Mouse (Mus musculus): Measurements from ENCODE around the gene Tceal3.
"Not testable (repeated sequence)": the region's sequence is repeated elsewhere in the genome, so short reads cannot be mapped to it uniquely, and the experiment has no call there.

The Tceal3 gene

DNA sequence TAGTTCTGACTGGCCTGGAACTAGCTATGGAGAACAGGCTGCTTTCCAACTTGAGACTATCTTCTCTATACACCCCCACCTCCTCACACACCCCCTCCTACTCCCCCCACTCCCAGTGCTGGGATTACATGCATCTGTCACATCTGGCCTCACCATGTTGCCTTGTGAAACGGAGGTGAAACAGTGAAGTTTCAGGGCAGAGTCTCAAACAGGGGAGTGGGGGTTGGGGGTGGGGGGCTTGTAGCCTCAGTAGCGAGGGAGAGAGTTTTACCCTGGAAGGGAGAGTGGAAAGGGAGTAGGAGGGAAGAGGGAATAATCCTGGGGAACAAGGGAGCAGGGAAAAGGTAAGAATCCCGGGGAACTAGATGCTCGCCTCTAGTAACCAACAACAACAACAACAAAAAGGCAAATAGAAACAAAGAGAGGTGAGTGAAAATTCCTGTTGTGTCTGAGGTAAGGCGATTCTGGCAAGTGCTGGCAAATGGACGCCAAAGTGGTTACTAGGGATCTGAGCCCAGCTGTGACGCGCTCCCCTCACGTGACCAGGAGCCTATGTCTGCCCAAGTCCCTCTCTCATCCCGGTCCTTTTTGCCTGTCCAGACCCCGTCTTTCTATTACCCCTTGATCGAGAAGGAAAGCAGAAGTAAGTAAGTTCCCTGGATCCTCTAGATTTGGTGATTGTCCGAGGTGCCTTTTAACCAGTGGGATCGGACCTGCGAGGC lies 117.0 kb downstream of the Tceal3 start, which contains the start of gene Tceal1:
Gene Tceal1, plus strand, starts transcription at position 537 of the 722 bp plus-strand sequence.
- no peak for DNase-seq (ENCODE audit: low read depth, low spot score)

DNA sequence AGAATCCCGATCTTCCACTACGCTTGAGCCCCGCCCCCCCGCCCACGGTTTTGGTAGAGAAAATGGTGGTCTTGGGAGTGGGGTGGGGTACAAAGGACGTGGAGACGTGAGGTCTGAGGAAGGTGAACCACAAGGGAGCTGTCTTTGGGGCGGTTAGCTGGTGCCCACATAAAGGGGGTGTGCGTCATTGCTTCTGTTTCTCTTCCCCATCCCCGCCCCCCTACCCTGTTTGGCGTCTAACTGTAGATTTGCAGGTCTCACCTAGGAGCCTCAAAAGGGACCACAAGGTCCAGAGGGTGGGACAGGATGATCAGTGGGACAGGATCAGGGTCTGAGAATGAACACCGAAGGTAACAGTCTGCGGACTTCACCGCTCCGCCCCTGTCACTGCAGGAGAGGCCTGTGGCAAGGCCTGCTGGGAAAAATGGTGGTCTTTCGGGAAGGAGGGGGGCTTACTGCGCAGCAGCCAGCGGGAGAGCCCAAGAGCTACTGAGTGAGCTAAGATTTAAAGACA lies 117.6 kb downstream of the Tceal3 start:
- no peak for DNase-seq (ENCODE audit: low read depth, low spot score)

- no peak for DNase-seq (ENCODE audit: low read depth, low spot score)
Measured at GRCm38 (mm10) chrX:136708782-136709181, 118.1 kb downstream of the Tceal3 start.

DNA sequence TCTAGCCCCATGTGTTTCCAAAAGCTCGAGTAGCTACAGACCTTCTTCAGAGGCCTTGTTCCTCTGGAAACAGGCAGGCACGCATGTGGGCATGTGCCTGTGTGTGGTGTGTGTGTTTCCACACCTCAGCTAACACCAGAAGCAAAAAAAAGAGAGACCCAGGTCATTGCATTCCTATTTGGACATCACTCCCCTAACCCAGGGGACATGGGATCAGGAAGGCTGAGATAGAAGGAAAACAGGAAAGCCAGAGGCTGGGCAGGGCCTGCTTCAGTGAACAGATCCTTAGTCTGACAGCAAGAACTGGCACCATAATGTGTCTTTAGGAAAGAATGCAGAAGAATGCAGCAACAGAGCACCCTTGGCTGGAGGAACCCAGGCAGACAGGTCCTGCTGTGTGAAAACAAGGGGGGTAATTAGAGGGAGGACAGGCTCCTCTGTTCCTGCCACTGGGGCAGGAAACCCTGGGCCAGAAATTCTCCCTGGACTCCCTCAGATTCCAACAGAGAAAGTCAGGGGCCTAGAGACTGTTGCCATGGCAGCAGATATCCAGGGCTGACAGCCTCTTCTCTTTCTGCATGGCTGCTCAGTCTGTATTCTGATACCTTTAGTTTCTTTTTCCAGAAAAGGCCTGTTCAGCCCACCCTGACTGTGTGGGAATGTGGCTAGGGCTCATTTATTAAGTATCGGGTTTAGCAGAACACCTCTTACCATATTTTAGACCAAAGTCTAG lies 124.3 kb downstream of the Tceal3 start:
- DNase-seq (ENCODE audit: low read depth, low spot score) = not testable (repeated sequence)
